Mouse (Mus musculus): ENCODE data around the gene Sardh.

Sardh gene

GRCm38 (mm10) chr2:27226572-27226971 lies 21.6 kb downstream of the Sardh start:
- no peak for DNase-seq (ENCODE audit: low read depth, low spot score)

DNA sequence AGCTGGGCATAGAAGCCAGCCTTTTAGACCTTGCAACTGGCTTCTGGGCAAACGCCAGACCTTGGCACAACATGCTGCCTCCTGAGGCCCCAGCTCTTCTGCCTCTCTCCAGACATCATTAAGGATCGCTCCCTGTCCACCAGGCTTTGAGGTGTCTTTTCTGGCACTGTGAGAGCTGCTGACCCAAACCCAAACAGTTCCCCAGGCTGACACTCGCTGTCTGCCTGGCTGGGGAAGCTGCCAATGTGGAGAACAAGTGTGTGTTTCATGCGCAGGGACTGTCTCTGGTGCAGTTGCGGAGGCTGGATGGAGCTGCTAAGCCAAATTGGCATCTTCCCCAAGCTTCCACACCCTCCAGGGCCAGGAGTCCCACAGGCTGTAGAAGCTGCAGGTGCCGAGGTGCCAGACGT lies 25.1 kb downstream of the Sardh start:
- DNase-seq (ENCODE audit: low read depth, low spot score): no peak

GRCm38 (mm10) chr2:27218569-27218968 lies 29.6 kb downstream of the Sardh start:
- DNase-seq (ENCODE audit: low read depth, low spot score): no peak

DNA sequence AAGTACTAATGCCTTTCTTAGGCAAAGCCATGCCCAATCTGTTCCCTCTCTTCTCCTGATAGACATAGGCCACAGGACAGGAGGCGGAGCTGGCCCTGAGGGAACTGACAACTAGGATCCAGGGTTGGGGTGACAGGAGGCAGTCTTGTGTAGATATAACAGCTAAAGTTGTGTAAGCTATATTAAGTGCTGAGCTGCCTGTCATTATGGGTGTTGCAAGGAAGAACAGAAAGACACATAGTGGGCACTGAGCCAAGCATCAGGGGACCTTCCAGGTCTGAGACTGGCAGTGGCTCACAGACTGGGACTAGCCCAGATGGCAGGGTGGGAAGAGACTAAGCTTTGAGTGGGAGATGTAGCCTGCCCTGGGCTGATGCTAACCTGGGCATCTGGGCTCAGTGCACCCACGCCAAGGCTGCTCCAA lies 30.0 kb downstream of the Sardh start:
- DNase-seq (ENCODE audit: low read depth, low spot score): no peak

DNA sequence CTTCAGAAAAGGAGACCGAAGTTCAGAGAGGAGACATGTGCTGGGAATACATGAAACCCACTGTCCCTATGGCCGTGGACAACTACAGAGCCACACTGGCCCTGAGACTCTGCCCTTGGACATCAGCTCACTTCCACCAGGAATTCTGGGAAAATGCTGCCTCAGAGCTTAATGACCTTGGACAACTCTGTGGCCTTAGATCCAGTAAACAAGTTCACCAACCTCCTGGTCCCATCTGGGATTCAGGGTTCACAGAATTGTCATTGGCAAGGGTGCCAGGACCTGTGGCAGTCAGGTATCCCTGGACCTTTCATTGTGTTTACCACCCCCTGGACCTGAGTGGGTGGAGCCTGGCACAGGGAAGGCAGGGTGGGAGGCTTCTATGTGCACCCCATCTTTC lies 32.6 kb downstream of the Sardh start:
- DNase-seq (ENCODE audit: low read depth, low spot score): no peak

DNA sequence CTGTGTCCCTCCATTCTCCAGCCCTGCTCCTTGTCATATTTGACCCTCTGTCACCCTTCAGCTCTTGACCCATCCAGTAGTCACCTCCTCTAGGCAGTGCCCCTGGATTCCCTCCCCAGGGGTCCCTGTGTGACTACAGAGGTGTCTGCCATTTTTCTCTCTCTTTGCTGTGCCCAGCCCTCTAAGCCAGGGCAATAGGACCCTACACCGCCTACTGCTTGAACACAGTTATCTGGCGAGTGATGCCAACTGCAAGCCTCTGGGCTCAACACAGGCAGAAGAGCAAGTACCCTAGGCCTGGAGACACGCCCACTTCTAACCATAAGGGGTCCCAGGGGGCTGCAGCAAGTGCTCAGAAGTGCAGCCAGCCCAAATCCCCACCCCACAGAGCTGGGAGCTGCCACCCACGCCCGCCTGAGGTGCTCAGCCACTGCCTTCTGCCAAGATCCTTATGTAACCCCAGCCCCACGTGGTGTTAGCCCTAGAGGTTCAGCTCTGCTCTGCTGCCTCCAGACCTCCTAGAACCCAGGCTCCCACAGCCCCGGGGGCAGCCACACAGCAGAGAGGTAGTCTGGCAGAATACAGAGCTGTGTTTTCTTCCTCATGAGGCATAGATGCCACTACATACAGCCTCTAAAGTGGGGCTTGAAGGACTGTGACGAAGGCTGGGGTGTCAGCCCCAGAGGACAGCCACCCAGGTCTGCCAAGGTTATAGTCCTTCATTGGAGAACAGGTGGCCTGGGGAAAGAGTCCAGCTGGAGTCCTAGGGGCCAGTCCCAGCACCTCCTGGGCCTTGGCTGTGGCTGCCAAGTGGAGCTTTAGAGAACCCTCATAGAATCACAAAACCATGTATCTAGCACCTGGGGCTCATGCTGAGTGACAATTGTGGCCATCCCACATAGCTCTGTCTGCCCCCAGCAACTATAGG lies 35.9 kb downstream of the Sardh start:
- peak; percentile 74 for DNase-seq (ENCODE audit: low read depth, low spot score)

DNA sequence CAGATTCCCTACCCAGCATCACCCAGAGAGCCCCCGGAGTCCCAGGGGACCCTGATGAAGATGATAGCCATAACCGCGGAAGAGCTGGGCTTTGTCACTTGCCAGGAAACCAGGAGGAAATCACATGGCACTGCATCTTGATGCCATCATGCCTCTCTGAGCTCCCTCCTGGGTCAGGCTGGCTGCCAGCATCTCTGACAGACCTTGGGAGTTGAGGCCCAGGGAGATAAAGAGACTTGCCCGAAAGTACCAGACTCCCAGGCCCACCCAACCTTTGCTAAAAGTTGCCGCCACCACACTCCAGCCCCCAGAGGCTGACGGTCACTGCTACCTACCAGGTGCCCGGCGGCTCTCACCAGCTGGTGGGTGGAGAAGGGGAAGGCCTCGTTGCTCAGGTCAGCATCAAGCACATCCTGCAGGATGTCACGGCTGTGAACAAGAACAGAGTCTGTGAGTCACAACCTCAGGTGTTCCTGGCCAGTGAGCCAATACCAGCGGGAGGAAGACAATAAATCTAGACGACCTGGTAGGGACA lies 37.4 kb downstream of the Sardh start:
- no peak for DNase-seq (ENCODE audit: low read depth, low spot score)

- DNase-seq (ENCODE audit: low read depth, low spot score): no peak
Observed at GRCm38 (mm10) chr2:27210255-27210654, 37.9 kb downstream of the Sardh start.

DNA sequence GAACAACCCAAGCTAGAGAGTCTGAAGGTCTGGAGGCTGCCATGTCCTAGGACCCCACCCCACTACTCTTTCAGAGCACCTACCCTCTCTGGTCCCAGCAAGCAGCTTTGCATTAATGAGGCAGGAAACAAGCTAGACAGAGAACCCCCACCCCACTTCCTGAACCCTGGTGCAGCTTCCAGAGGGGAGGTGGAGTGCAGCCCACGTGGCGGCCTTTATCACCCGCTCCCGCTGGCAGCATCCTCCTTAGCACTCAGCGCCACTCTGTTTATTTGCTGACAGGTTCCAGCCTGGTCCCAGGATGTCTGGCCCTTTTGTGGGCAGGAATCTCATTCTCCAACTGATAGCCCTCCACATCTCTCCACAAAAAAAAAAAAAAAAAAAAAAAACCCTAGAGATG lies 38.3 kb downstream of the Sardh start:
- DNase-seq (ENCODE audit: low read depth, low spot score): no peak

GRCm38 (mm10) chr2:27209370-27209769 lies 38.8 kb downstream of the Sardh start:
- no peak for DNase-seq (ENCODE audit: low read depth, low spot score)

DNA sequence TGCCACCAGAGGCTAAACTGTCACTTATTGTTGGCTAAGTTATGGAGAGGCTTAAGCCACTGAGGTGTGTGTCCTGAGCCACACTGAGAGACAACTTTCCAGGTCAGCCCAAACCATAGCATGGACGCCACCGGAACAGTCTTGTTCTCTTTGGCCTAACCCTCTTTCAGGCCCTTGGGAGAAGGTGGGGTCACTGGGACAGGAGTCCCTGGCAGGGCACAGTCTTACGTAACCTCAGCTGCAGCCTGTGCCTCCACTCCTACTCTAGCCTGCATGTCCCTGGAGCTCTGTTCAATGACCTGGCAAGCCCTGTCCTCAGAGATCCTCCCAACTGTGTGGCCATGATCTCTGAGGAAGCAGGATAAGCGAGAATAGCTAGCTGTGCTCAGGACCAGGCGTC lies 41.0 kb downstream of the Sardh start:
- DNase-seq (ENCODE audit: low read depth, low spot score): peak; percentile 83

- peak; percentile 85 for DNase-seq (ENCODE audit: low read depth, low spot score)
Observed at GRCm38 (mm10) chr2:27206128-27206797, 41.9 kb downstream of the Sardh start.

- no peak for DNase-seq (ENCODE audit: low read depth, low spot score)
Observed at GRCm38 (mm10) chr2:27205666-27206065, 42.5 kb downstream of the Sardh start.

- no peak for DNase-seq (ENCODE audit: low read depth, low spot score)
Observed at GRCm38 (mm10) chr2:27200586-27200985, 47.6 kb downstream of the Sardh start.

DNA sequence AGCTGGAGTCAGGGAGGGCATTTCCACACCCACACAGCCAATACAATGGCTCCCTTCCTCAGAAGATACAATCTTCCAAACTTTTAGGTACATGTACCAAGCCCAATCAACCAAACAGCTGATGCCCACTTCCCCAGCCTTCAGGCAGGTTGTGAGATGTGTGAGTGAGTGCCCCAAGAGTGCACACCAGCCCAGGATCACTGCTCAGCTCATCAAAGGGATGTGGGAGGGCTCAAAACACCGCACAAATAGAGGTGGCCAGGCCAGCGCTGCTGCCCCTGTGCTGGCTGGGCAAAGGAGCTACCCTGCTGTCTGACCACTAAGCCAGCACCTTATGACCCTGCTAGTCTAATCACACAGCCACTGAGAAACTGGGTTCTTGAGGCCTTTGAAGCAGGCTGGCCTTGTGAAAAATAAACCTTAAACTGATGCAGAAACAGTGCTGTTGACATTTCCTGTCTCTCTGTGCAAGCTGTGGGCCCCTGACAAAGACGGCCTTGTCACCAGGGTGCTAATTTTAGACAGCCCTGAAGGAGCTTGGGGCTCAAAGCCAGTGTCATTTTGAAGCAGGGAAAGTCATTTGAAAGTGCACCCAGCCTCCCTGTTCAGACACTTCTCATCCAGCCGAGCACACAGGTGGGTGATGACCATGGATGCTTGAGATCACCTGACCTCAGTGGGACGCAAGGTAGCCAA lies 49.4 kb downstream of the Sardh start:
- DNase-seq (ENCODE audit: low read depth, low spot score): no peak

- no peak for DNase-seq (ENCODE audit: low read depth, low spot score)
Observed at GRCm38 (mm10) chr2:27189994-27190393, 58.1 kb downstream of the Sardh start.

- DNase-seq (ENCODE audit: low read depth, low spot score): no peak
Observed at GRCm38 (mm10) chr2:27187531-27187930, 60.6 kb downstream of the Sardh start.

GRCm38 (mm10) chr2:27183734-27184133 lies 64.4 kb downstream of the Sardh start:
- no peak for DNase-seq (ENCODE audit: low read depth, low spot score)

DNA sequence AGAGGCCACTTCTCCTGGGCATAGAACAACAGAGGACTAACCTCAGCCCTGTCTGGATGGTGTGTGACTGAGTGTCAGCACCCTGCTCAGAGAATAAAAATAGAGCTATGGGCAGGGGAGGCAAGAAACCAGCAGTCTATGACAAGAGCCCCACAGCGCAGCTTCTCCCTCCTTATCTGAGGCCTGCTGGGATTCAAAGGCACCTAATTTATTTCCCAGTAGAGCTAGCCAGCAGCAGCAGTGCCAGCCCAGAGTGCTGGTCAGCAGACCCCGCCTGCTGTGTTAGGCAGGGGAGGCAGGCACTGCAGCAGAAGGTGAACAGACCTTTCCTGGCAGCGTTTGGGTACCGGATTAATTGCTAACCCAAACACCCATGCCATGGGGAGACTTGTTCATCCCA lies 66.2 kb downstream of the Sardh start:
- DNase-seq (ENCODE audit: low read depth, low spot score): no peak

GRCm38 (mm10) chr2:27179101-27179500 lies 69.0 kb downstream of the Sardh start:
- no peak for DNase-seq (ENCODE audit: low read depth, low spot score)

GRCm38 (mm10) chr2:27175696-27176267 lies 72.4 kb downstream of the Sardh start:
- peak; percentile 32 for DNase-seq (ENCODE audit: low read depth, low spot score)

GRCm38 (mm10) chr2:27174242-27174641 lies 73.9 kb downstream of the Sardh start:
- DNase-seq (ENCODE audit: low read depth, low spot score): no peak

Measured in skeletal muscle tissue, adult 2 months (tissue).